Mouse (Mus musculus): ENCODE results near the gene Spink8.

Gene Spink8

GRCm38 (mm10) chr9:109870983-109871572, 59.0 kb downstream of the Spink8 start:
- DNase-seq (ENCODE audit: low read depth, low spot score), result no peak

- DNase-seq (ENCODE audit: low read depth, low spot score), result peak; percentile 98
Measured at GRCm38 (mm10) chr9:109874797-109875691, 63.0 kb downstream of the Spink8 start, which contains the start of gene Cdc25a. Cdc25a (plus strand) TSS chr9:109875579.

GRCm38 (mm10) chr9:109875695-109876601, 63.9 kb downstream of the Spink8 start:
- DNase-seq (ENCODE audit: low read depth, low spot score), result peak; percentile 28
